Mouse (Mus musculus): ENCODE measurements around the gene Lasp1. TPM values are rescaled to one million over a fixed set of nuclear protein-coding genes. Genes with fewer than 3 reads are reported as not detected.
A peak's percentile ranks its signal among the peaks of the same experiment; 100 is the strongest.
"Not testable (repeated sequence)": the region's sequence is repeated elsewhere in the genome, so short reads cannot be mapped to it uniquely, and the experiment has no call there.

Lasp1 gene
- polyA plus RNA-seq, 1 experiment from 2014 or later, result 159 TPM

DNA sequence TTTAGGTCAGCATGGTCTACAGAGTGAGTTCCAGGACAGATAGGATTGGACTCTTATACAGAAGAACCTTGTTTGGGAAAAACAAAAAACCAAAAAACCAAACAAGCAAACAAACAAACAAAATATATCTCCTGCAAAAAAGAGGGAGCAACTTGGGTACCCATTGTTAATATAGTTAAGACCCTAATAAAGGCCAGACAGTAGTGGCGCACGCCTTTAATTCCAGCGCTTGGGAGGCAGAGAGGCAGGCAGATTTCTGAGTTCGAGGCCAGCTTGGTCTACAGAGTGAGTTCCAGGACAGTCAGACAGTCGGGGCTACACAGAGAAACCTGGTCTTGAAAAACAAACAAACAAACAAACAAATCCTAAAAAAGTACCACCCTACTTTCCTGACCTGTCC is 9.1 kb upstream of the Lasp1 start:
- H3K9me3 ChIP-seq (ENCODE audit: control insufficient read depth, low read length), result no peaks in the 10 kb centered on the region
- H3K4me2 ChIP-seq (ENCODE audit: low read length), result no peak overlapping the region
- ATAC-seq, result no peak
- H3K27ac ChIP-seq (ENCODE audit: low read length), result no peak overlapping the region
- H3K4me3 ChIP-seq (replicated peaks; ENCODE audit: low read length), result no peak overlapping the region
- H3K36me3 ChIP-seq (ENCODE audit: control insufficient read depth, insufficient read depth), result no peaks in the 10 kb centered on the region
- WGBS, result 89% methylated on average over 5 of the region's 5 CpGs
- no peaks in the 10 kb centered on the region for H3K27me3 ChIP-seq (replicated peaks; ENCODE audit: control insufficient read depth, insufficient read depth, low read length)
- no peak overlapping the region for H3K9ac ChIP-seq (replicated peaks; ENCODE audit: low read depth, low read length)
- no peaks in the 10 kb centered on the region for H3K4me1 ChIP-seq (replicated peaks; ENCODE audit: control insufficient read depth, insufficient read depth, low read length)

DNA sequence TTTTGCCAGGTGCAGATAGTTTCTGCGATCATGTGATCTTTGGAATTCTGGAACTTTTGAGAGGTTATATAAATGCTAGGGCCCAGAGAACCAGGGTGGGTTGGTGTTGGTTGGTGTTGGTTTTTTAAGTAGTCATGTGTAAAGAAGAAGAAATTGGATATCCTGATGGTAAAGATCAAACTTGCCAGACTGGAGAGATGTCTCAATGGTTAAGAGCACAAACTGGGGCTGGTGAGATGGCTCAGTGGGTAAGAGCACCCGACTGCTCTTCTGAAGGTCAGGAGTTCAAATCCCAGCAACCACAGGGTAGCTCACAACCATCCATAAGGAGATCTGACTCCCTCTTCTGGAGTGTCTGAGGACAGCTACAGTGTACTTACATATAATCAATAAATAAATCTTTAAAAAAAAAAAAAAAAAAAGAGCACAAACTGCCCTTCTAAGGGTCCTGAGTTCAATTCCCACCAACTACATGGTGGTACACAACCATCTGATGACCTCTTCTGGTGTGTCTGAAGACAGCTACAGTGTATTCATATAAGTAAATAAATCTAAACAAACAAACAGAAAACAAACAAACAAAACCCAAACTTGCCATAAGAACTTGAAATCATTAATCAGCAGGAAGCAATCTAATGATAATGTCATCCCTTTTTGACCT is 7.9 kb upstream of the Lasp1 start:
- ATAC-seq; H3K9ac ChIP-seq (replicated peaks; ENCODE audit: low read depth, low read length); H3K27ac ChIP-seq (ENCODE audit: low read length); H3K36me3 ChIP-seq (ENCODE audit: control insufficient read depth, insufficient read depth); H3K4me1 ChIP-seq (replicated peaks; ENCODE audit: control insufficient read depth, insufficient read depth, low read length); H3K4me3 ChIP-seq (replicated peaks; ENCODE audit: low read length); H3K9me3 ChIP-seq (ENCODE audit: control insufficient read depth, low read length); H3K4me2 ChIP-seq (ENCODE audit: low read length); H3K27me3 ChIP-seq (replicated peaks; ENCODE audit: control insufficient read depth, insufficient read depth, low read length): not testable (repeated sequence)
- 88% methylated on average over 2 of the region's 2 CpGs for WGBS

DNA sequence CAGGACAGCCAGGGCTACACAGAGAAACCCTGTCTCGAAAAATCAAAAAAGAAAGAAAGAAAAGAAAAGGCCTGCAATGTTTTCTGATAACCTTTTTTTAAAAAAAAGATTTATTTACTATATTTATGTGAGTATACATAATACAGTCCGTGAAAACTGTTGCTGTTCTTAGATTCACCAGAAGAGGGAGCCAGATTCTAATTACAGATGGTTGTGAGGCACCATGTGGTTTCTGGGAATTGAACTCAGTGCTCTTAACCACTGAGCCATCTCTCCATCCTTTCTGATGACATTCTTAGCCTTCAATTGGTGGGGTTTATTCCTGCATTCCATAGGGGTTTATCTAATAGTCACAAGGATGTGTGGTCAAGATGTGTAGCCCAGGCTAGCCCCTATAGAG is 5.6 kb upstream of the Lasp1 start:
- Histone ChIP-seq H3K4me3 (replicated peaks; ENCODE audit: low read length) (no peak overlapping the region), H3K9ac (replicated peaks; ENCODE audit: low read depth, low read length) (no peak overlapping the region), H3K4me2 (ENCODE audit: low read length) (no peak overlapping the region), H3K36me3 (ENCODE audit: control insufficient read depth, insufficient read depth) (no peaks in the 10 kb centered on the region), H3K9me3 (ENCODE audit: control insufficient read depth, low read length) (no peaks in the 10 kb centered on the region), H3K4me1 (replicated peaks; ENCODE audit: control insufficient read depth, insufficient read depth, low read length) (peaks cover 4% of the 10 kb centered on the region; the same call in 1 of the 2 replicates), H3K27ac (ENCODE audit: low read length) (no peak overlapping the region), H3K27me3 (replicated peaks; ENCODE audit: control insufficient read depth, insufficient read depth, low read length) (no peaks in the 10 kb centered on the region)
- WGBS, result 6% methylated on average over 2 of the region's 2 CpGs
- ATAC-seq, result no peak

DNA sequence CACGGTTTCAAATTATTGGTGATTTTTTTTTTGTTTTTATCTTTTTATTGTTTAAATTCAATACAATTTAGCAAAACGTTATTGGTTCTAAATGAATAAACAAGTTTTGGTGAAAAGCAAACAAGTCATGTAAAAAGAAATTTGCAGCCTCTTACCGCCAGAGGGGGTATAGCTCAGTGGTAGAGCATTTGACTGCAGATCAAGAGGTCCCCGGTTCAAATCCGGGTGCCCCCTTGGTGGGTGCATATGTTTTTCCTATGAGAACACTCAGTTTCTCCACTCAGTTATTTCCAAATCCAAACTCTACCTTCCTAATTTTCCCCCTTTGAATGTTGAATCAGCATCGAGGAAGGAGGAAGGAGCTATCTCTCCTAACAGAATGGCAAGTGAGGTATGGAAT is 1.9 kb upstream of the Lasp1 start:
- Histone ChIP-seq H3K27ac (ENCODE audit: low read length) (no peak overlapping the region), H3K9ac (replicated peaks; ENCODE audit: low read depth, low read length) (no peak overlapping the region), H3K36me3 (ENCODE audit: control insufficient read depth, insufficient read depth) (no peaks in the 10 kb centered on the region), H3K9me3 (ENCODE audit: control insufficient read depth, low read length) (no peaks in the 10 kb centered on the region), H3K4me1 (replicated peaks; ENCODE audit: control insufficient read depth, insufficient read depth, low read length) (peaks cover 18% of the 10 kb centered on the region), H3K4me3 (replicated peaks; ENCODE audit: low read length) (no peak overlapping the region), H3K27me3 (replicated peaks; ENCODE audit: control insufficient read depth, insufficient read depth, low read length) (no peaks in the 10 kb centered on the region), H3K4me2 (ENCODE audit: low read length) (no peak overlapping the region)
- no peak for ATAC-seq
- WGBS, result 3% methylated on average over 6 of the region's 6 CpGs

DNA sequence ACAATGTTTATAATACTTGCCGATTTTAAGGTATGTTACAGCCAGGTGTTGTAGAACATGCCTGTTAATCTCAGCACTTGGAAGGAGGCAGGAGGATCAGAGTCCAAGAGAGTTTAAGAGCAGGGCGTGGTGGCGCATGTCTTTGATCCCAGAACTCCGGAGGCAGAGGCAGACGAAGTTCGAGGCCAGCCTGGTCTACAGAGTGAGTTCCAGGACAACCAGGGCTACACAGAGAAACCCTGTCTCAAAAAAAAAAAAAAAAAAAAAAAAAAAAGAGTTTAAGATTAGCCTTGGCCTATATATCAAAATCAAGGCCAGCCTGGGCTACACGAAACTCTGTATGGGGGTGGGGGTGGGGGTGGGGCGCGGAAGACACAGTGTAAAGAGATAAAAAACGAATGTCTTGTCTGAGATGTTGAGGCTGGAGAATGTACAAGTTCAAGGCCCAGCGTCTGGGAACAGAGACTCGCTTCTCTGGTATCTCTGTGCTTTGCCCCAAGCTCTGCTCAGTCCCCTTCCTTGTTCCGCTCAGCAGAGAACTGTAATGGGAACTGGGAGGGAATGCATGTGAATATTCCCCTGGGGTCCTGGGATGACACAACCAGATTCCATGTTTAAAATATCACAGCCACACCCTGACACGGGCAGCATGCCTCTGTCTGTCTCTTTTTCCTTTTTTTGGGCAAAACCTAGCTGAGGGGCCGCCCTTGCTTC is 1.3 kb upstream of the Lasp1 start:
- H3K4me3 ChIP-seq (replicated peaks; ENCODE audit: low read length), result no peak overlapping the region

DNA sequence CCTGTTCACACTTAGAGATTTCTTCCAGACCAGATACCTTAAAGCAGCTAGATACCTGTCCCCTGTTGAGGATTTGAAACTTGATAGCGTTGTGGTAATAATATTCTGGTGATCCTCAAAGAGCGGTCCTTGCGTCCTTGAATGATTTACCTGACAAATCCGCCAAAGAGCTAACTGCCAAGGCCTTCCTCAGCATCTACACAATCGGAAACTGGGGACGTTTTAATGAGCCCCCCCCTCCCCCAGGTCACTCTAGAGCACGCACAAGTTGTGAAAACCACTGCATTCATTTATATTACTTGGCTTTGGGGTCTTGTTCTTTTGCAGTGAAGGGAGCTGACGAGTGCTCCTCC is 741 bp upstream of the Lasp1 start:
- Histone ChIP-seq H3K4me1 (replicated peaks; ENCODE audit: control insufficient read depth, insufficient read depth, low read length) (peaks cover 27% of the 10 kb centered on the region), H3K27ac (ENCODE audit: low read length) (peak overlapping the region; percentile 51; the same call in 1 of the 2 replicates), H3K9me3 (ENCODE audit: control insufficient read depth, low read length) (no peaks in the 10 kb centered on the region), H3K9ac (replicated peaks; ENCODE audit: low read depth, low read length) (no peak overlapping the region), H3K27me3 (replicated peaks; ENCODE audit: control insufficient read depth, insufficient read depth, low read length) (no peaks in the 10 kb centered on the region), H3K4me2 (ENCODE audit: low read length) (peak overlapping the region; percentile 31), H3K36me3 (ENCODE audit: control insufficient read depth, insufficient read depth) (no peaks in the 10 kb centered on the region), H3K4me3 (replicated peaks; ENCODE audit: low read length) (peak overlapping the region; percentile 10)
- 31% methylated on average over 8 of the region's 8 CpGs for WGBS
- no peak for ATAC-seq

More for the DNA sequence above, 1.3 kb upstream of the Lasp1 start:
- WGBS, result 64% methylated on average over 15 of the region's 15 CpGs
- peaks cover 24% of the 10 kb centered on the region for H3K4me1 ChIP-seq (replicated peaks; ENCODE audit: control insufficient read depth, insufficient read depth, low read length)
- ATAC-seq, result no peak
- no peak overlapping the region for H3K27ac ChIP-seq (ENCODE audit: low read length)
- H3K9ac ChIP-seq (replicated peaks; ENCODE audit: low read depth, low read length), result no peak overlapping the region
- no peaks in the 10 kb centered on the region for H3K27me3 ChIP-seq (replicated peaks; ENCODE audit: control insufficient read depth, insufficient read depth, low read length)
- no peaks in the 10 kb centered on the region for H3K9me3 ChIP-seq (ENCODE audit: control insufficient read depth, low read length)
- H3K36me3 ChIP-seq (ENCODE audit: control insufficient read depth, insufficient read depth), result no peaks in the 10 kb centered on the region
- H3K4me2 ChIP-seq (ENCODE audit: low read length), result no peak overlapping the region; the same call in 1 of the 2 replicates

DNA sequence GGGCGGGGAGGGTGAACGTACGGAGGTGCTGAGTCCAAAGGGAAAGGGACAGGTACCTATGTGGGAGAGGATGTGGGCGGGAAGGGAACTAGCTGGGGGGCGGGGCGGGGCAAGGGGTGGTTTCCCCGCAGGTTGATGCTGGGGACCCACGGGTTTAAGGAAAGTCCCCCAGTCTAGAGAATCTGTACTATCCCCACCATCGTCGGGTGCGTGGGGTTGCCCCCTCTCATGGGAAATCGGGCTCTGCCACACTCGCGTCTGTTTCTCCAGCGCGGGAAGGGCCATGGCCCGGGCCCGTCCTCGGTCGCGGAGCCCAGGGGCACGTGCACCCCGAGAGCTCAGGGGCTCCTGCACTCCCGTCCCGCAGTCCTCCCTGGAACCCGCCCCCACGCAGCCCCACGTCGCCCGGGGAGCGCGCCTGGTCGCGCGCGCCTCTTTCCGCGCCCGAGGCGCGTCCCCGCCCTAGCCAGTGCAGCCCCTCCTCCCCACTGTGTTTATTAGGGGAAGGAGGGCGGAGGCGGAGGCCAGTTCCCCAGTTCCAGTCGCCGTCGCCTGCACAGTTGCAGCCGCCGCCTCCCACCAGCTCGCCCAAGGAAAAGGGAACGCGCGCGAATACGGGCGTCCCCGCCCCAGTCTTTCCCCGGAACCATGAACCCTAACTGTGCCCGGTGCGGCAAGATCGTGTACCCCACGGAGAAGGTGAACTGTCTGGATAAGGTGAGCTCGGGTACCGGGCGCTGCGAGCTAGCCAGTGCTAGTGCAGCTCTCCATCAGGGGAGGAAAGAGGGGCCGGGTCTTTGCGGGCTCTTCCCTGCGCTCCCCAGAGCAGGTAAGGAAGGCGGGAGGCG is 570 bp downstream of the Lasp1 start:
- ATAC-seq, result peak; percentile 83
- H3K27me3 ChIP-seq (replicated peaks; ENCODE audit: control insufficient read depth, insufficient read depth, low read length), result no peaks in the 10 kb centered on the region
- H3K36me3 ChIP-seq (ENCODE audit: control insufficient read depth, insufficient read depth), result no peaks in the 10 kb centered on the region
- no peaks in the 10 kb centered on the region for H3K9me3 ChIP-seq (ENCODE audit: control insufficient read depth, low read length)
- H3K4me3 ChIP-seq (replicated peaks; ENCODE audit: low read length), result peak overlapping the region; percentile 76
- H3K27ac ChIP-seq (ENCODE audit: low read length), result peak overlapping the region; percentile 96
- peak overlapping the region; percentile 60 for H3K4me2 ChIP-seq (ENCODE audit: low read length)
- peaks cover 36% of the 10 kb centered on the region for H3K4me1 ChIP-seq (replicated peaks; ENCODE audit: control insufficient read depth, insufficient read depth, low read length)
- WGBS, result under 1% methylated on average over 69 of the region's 71 CpGs
- H3K9ac ChIP-seq (replicated peaks; ENCODE audit: low read depth, low read length), result peak overlapping the region; percentile 85

DNA sequence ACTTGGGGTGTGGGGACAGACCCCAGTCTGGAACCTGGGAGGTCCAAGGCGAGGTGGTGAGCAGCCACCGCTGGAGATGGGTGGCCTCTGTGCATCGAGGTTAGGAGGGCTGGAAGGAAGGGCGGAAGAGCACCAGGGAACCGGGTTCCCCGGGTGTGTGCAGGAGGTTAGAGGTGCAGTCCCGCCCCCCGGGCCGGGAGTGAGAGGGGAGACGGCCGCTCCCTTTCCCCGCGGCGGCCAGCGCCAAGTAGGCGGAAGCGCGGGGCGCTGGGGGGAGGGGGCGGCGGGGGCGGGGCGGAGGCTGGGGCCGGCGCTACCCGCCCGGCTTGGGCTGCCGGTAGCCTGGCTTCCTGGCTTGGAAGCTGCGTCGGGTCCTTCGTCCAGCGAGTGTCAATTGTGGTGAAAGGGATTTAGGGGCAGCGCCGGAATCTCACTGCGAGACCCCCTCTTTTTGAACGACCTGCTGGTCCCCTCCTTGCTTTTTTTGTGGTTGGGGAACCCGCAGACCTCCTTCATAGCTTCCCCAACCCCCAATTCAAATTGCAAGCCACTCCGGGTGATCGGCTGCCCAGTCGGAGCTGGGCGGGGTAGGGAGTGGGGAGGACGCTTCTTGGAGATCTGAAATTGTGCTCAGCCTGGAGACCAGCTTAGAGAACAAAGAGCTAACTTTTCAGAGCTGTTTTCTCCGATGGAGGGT is 1.3 kb downstream of the Lasp1 start:
- 0% methylated on average over 27 of the region's 43 CpGs for WGBS
- peak; percentile 64 for ATAC-seq
- peaks cover 43% of the 10 kb centered on the region for H3K4me1 ChIP-seq (replicated peaks; ENCODE audit: control insufficient read depth, insufficient read depth, low read length)

More for the DNA sequence above, 1.3 kb downstream of the Lasp1 start:
- H3K4me2 ChIP-seq (ENCODE audit: low read length), result peak overlapping the region; percentile 60
- no peaks in the 10 kb centered on the region for H3K36me3 ChIP-seq (ENCODE audit: control insufficient read depth, insufficient read depth)
- H3K27me3 ChIP-seq (replicated peaks; ENCODE audit: control insufficient read depth, insufficient read depth, low read length), result no peaks in the 10 kb centered on the region
- peak overlapping the region; percentile 85 for H3K9ac ChIP-seq (replicated peaks; ENCODE audit: low read depth, low read length)
- H3K4me3 ChIP-seq (replicated peaks; ENCODE audit: low read length), result peak overlapping the region; percentile 76
- peak overlapping the region; percentile 96 for H3K27ac ChIP-seq (ENCODE audit: low read length)
- H3K9me3 ChIP-seq (ENCODE audit: control insufficient read depth, low read length), result no peaks in the 10 kb centered on the region
